Comparison of ENCODE assay signal across 7 mouse cellular contexts in the genomic region with DNA sequence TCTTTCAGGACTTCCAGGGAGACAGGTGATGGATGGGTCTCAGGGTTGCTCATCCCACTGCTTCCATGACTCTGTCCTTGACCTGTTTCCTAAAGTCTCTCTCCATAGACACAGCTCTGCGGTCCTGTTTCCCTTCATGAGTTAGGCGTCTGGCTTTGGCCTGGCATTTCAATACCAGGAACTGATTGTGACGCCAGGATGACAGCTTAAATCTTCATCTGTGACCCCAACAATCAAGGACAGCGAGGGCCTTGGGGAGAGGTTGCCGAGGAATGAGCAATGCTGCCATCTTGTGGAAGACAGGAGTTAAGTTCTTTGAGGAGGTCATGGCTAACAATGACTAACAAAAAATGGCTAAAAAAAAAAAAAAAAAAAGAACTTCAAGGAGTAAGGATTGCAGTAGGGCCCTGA. TPM values are rescaled to one million over a fixed set of nuclear protein-coding genes. Genes with fewer than 3 reads are reported as not detected.
DNase-seq lines count a peak whose midpoint lies in the region; ATAC-seq and TF ChIP-seq lines count a peak whose summit lies in the region.

No protein-coding gene starts in this region.

- TF ChIP-seq POLR2A in bone marrow, adult 2 months (IDR thresholded peaks at IDR 0.05; ENCODE audit: borderline replicate concordance, control insufficient read depth, low read depth, low read length): no peak
- TF ChIP-seq POLR2A in small intestine, adult 2 months (IDR thresholded peaks at IDR 0.05; ENCODE audit: low read depth, low read length): no peak

- H3K4me3 ChIP-seq in bone marrow, adult 2 months (replicated peaks; ENCODE audit: control insufficient read depth, low read depth, low read length): no peak overlapping the region
- no peak overlapping the region for H3K4me3 ChIP-seq in embryonic facial prominence, embryonic 14.5 days (ENCODE audit: low read depth, low read length)
- H3K4me3 ChIP-seq in small intestine, adult 2 months (ENCODE audit: low read depth, low read length): no peak overlapping the region

- H3K9me3 ChIP-seq in embryonic facial prominence, embryonic 14.5 days (ENCODE audit: control insufficient read depth, low read length): no peaks in the 10 kb centered on the region

- no peak overlapping the region for H3K9ac ChIP-seq in embryonic facial prominence, embryonic 14.5 days (ENCODE audit: low read depth, low read length)

- H3K36me3 ChIP-seq in embryonic facial prominence, embryonic 14.5 days (ENCODE audit: control insufficient read depth, insufficient read depth, low read length): no peaks in the 10 kb centered on the region
- H3K36me3 ChIP-seq in small intestine, adult 2 months (ENCODE audit: control insufficient read depth, insufficient read depth, low read length): no peaks in the 10 kb centered on the region

- WGBS in bone marrow, adult 2 months: 9% methylated on average over 5 of the region's 5 CpGs
- 7% methylated on average over 5 of the region's 5 CpGs for WGBS in embryonic facial prominence, embryonic 14.5 days
- 10% methylated on average over 5 of the region's 5 CpGs for WGBS in small intestine, adult 2 months

- no peak overlapping the region for H3K27ac ChIP-seq in bone marrow, adult 2 months (ENCODE audit: control insufficient read depth, insufficient read depth, low read depth, low read length, poor library complexity)
- no peak overlapping the region for H3K27ac ChIP-seq in embryonic facial prominence, embryonic 14.5 days (replicated peaks; ENCODE audit: low read depth, low read length)
- no peak overlapping the region for H3K27ac ChIP-seq in small intestine, adult 2 months (ENCODE audit: insufficient read depth, low read depth, low read length)

- no peaks in the 10 kb centered on the region for H3K4me1 ChIP-seq in bone marrow, adult 2 months (ENCODE audit: control insufficient read depth, insufficient read depth, low read length)
- H3K4me1 ChIP-seq in embryonic facial prominence, embryonic 14.5 days (ENCODE audit: control insufficient read depth, insufficient read depth, low read length): no peaks in the 10 kb centered on the region
- no peaks in the 10 kb centered on the region for H3K4me1 ChIP-seq in small intestine, adult 2 months (ENCODE audit: control insufficient read depth, insufficient read depth, insufficient read length, low read length)

- peak; percentile 50; the same call in 1 of the 2 replicates for ATAC-seq in embryonic facial prominence, embryonic 14.5 days (ENCODE audit: low read depth)
- peak; percentile 85 for ATAC-seq in megakaryocyte-erythroid progenitor cell, adult 5-6 weeks (replicated peaks; ENCODE audit: low FRiP score, low TSS enrichment, poor library complexity, severe bottlenecking)

- no peaks in the 10 kb centered on the region for H3K27me3 ChIP-seq in embryonic facial prominence, embryonic 14.5 days (replicated peaks; ENCODE audit: control insufficient read depth, insufficient read depth, low read length)
- H3K27me3 ChIP-seq in small intestine, adult 2 months (ENCODE audit: control insufficient read depth, insufficient read depth, low read length): no peaks in the 10 kb centered on the region

- TF ChIP-seq CTCF in bone marrow, adult 2 months (IDR thresholded peaks at IDR 0.05; ENCODE audit: control insufficient read depth, insufficient read depth, low read length): peak; percentile 57
- TF ChIP-seq CTCF in small intestine, adult 2 months (IDR thresholded peaks at IDR 0.05; ENCODE audit: extremely low read depth, insufficient read length, insufficient replicate concordance, low read depth, low read length): peak; percentile 66; the same call in 1 of the 2 replicates

- DNase-seq in MEL-GATA-1-ER (ENCODE audit: extremely low read depth, low read depth): peak; percentile 66
- peak; percentile 70 for DNase-seq in embryonic facial prominence, embryonic 14.5 days (ENCODE audit: low spot score)
- peak; percentile 64 to 79 for DNase-seq in heart, postnatal 10 days
- DNase-seq in layer of hippocampus, postnatal 10 days (ENCODE audit: low spot score in 2 of 2): peak; percentile 48 to 67

- intact Hi-C loops in heart, postnatal 10 days (cut with DNase I): loop anchor here (1.0 to 5.0 kb wide), 2 partner anchors 135 to 261 kb away; no protein-coding TSS in a partner anchor

- H3K4me2 ChIP-seq in embryonic facial prominence, embryonic 14.5 days (ENCODE audit: low read depth, low read length): no peak overlapping the region

RNA-seq across cellular contexts. Expression of gene Frmd5, which starts 25.6 kb away (rescaled TPM):
- not detected in 2 replicates for polyA plus RNA-seq in bone marrow, adult 2 months (2011; ENCODE audit: insufficient read depth, insufficient read length, low replicate concordance, missing spikeins)
- polyA plus RNA-seq in embryonic facial prominence, embryonic 14.5 days (2014; fragmentation: Nextera tagmentation; extraction: Ambion mirVana): 1.4 and 2.1 TPM in 2 replicates
- 100 to 1,000 TPM; 150 to 190 TPM for total RNA-seq in heart, postnatal 10 days (2021)
- 10 to 100 TPM; 36.9 to 38.8 TPM for total RNA-seq in layer of hippocampus, postnatal 10 days (2021)
- not detected in 2 replicates for total RNA-seq in megakaryocyte-erythroid progenitor cell, adult 5-6 weeks (2014; fragmentation: Nextera tagmentation)
- not detected in 2 replicates for total RNA-seq in megakaryocyte-erythroid progenitor cell, adult 5-6 weeks (2017)
- 1.2 and 1.4 TPM in 2 replicates for polyA plus RNA-seq in small intestine, adult 2 months (2012; rRNA removed)

RNA-seq across cellular contexts. Expression of gene Casc4, which starts 34.3 kb away (rescaled TPM):
- polyA plus RNA-seq in bone marrow, adult 2 months (2011; ENCODE audit: insufficient read depth, insufficient read length, low replicate concordance, missing spikeins): 0.92 and 7.7 TPM in 2 replicates
- polyA plus RNA-seq in embryonic facial prominence, embryonic 14.5 days (2014; fragmentation: Nextera tagmentation; extraction: Ambion mirVana): 22.5 and 23.6 TPM in 2 replicates
- total RNA-seq in heart, postnatal 10 days (2021): 10 to 100 TPM; 23.4 to 24.1 TPM
- total RNA-seq in layer of hippocampus, postnatal 10 days (2021): 100 to 1,000 TPM; 132 to 156 TPM
- total RNA-seq in megakaryocyte-erythroid progenitor cell, adult 5-6 weeks (2014; fragmentation: Nextera tagmentation): 25.3 and 26.6 TPM in 2 replicates
- total RNA-seq in megakaryocyte-erythroid progenitor cell, adult 5-6 weeks (2017): 37.0 and 42.2 TPM in 2 replicates
- polyA plus RNA-seq in small intestine, adult 2 months (2012; rRNA removed): 2.5 and 5.8 TPM in 2 replicates

Comparison
In these comparisons a context has a peak if more than half of its experiments do, and no peak if none do; other contexts are left out.
1. RNA of gene Frmd5, which starts 25.6 kb away (total RNA-seq): 150 to 190 TPM in heart, postnatal 10 days and 36.9 to 38.8 TPM in layer of hippocampus, postnatal 10 days; not detected in megakaryocyte-erythroid progenitor cell, adult 5-6 weeks; every median in the first group is over 10 times any median in the second.
2. Peak in every context shown above with its lines, with median percentiles within 50 percentile points of each other: DNase-seq.